Mouse (Mus musculus) ES-Bruce4 (cell line): ENCODE measurements around the gene Bpifb9b. TPM values are rescaled to one million over a fixed set of nuclear protein-coding genes. Genes with fewer than 3 reads are reported as not detected.
A peak's percentile ranks its signal among the peaks of the same experiment; 100 is the strongest.
"Not testable (repeated sequence)": the region's sequence is repeated elsewhere in the genome, so short reads cannot be mapped to it uniquely, and the experiment has no call there.

Experiments used
- H3K27ac ChIP-seq: 2 replicates; pipeline ENCODE4 v1.5.1; 2012; ENCODE audit warnings: low read length, inconsistent platforms; ENCODE audit not compliant: insufficient read depth
- H3K27me3 ChIP-seq: 2 replicates; pipeline ENCODE4 v1.6.1; 2012; ENCODE audit warnings: mild to moderate bottlenecking, low read length, inconsistent platforms; ENCODE audit not compliant: control insufficient read depth, poor library complexity, insufficient read depth, severe bottlenecking
- H3K36me3 ChIP-seq: 2 replicates; pipeline ENCODE4 v1.6.1; 2012; ENCODE audit warnings: inconsistent platforms, mild to moderate bottlenecking, low read length, moderate library complexity; ENCODE audit not compliant: control insufficient read depth, poor library complexity, insufficient read depth, severe bottlenecking
- H3K4me1 ChIP-seq: one replicate; pipeline ENCODE4 v1.8.1; 2011; ENCODE audit warnings: low read length; ENCODE audit not compliant: control insufficient read depth, insufficient read depth
- H3K4me3 ChIP-seq: 2 replicates; pipeline ENCODE4 v1.5.1; 2011; ENCODE audit warnings: low read depth, mild to moderate bottlenecking, low read length
- H3K9ac ChIP-seq: 2 replicates; pipeline ENCODE4 v1.6.1; 2012; ENCODE audit warnings: low read depth, mild to moderate bottlenecking, inconsistent platforms; ENCODE audit not compliant: poor library complexity, severe bottlenecking
- H3K9me3 ChIP-seq: replicated peaks from 2 replicates; pipeline ENCODE4 v1.6.1; 2012; ENCODE audit warnings: mild to moderate bottlenecking, low read length, inconsistent platforms; ENCODE audit not compliant: control insufficient read depth, poor library complexity, insufficient read depth, severe bottlenecking
- CTCF ChIP-seq: IDR thresholded peaks from one replicate; pipeline ENCODE4 v1.8.1; 2011; ENCODE audit warnings: low read depth, low read length
- EP300 ChIP-seq: IDR thresholded peaks from 2 replicates; pipeline ENCODE4 v1.6.1; 2011; ENCODE audit warnings: low read depth, low read length; ENCODE audit not compliant: insufficient read depth
- POLR2A ChIP-seq: IDR thresholded peaks from one replicate; pipeline ENCODE4 v1.8.1; 2011; ENCODE audit warnings: low read length; ENCODE audit not compliant: insufficient read depth
- polyA plus RNA-seq: library from polyadenylated mRNA; stranded (reverse); fragments of >200 nt; gene quantifications from 2 replicates; pipeline ENCODE4 v1.2.4, GENCODE M21; 2011; ENCODE audit warnings: low read depth; ENCODE audit not compliant: missing spikeins, insufficient read depth, insufficient read length

Bpifb9b gene
- polyA plus RNA-seq, 1 experiment = not detected

- TF ChIP-seq CTCF (no peak), POLR2A (no peak), EP300 (no peak)
- Histone ChIP-seq H3K27me3 (no peaks in the 10 kb centered on the region), H3K9ac (no peak overlapping the region), H3K9me3 (no peaks in the 10 kb centered on the region), H3K4me1 (no peaks in the 10 kb centered on the region), H3K27ac (no peak overlapping the region), H3K36me3 (no peaks in the 10 kb centered on the region), H3K4me3 (no peak overlapping the region)
These were observed 5.3 kb upstream of the Bpifb9b start for GRCm38 (mm10) chr2:154301763-154302162.

GRCm38 (mm10) chr2:154304604-154305003 lies 2.4 kb upstream of the Bpifb9b start:
- H3K4me1 ChIP-seq, H3K4me3 ChIP-seq, H3K9ac ChIP-seq, H3K36me3 ChIP-seq, H3K27ac ChIP-seq, H3K27me3 ChIP-seq, H3K9me3 ChIP-seq: not testable (repeated sequence)

GRCm38 (mm10) chr2:154313771-154314170 lies 6.7 kb downstream of the Bpifb9b start:
- not testable (repeated sequence) for H3K36me3 ChIP-seq, H3K27me3 ChIP-seq, H3K4me1 ChIP-seq, H3K9me3 ChIP-seq, H3K27ac ChIP-seq, H3K4me3 ChIP-seq, H3K9ac ChIP-seq

- Histone ChIP-seq H3K4me3 (no peak overlapping the region), H3K27me3 (no peaks in the 10 kb centered on the region), H3K9me3 (no peaks in the 10 kb centered on the region), H3K27ac (no peak overlapping the region), H3K9ac (no peak overlapping the region), H3K36me3 (no peaks in the 10 kb centered on the region), H3K4me1 (no peaks in the 10 kb centered on the region)
- TF ChIP-seq POLR2A = no peak
- TF ChIP-seq EP300 = no peak
- TF ChIP-seq CTCF = no peak
These were observed 19.8 kb downstream of the Bpifb9b start for GRCm38 (mm10) chr2:154326852-154327251.

GRCm38 (mm10) chr2:154335572-154335971 lies 28.5 kb downstream of the Bpifb9b start:
- Histone ChIP-seq H3K9me3 (no peaks in the 10 kb centered on the region), H3K27ac (peak overlapping the region; percentile 17), H3K9ac (0 out of 2 replicates have a peak overlapping the region, but pooled peaks have one; percentile 8), H3K36me3 (no peaks in the 10 kb centered on the region), H3K4me3 (no peak overlapping the region), H3K27me3 (no peaks in the 10 kb centered on the region), H3K4me1 (peaks cover 3% of the 10 kb centered on the region)
- TF ChIP-seq POLR2A (no peak), CTCF (no peak), EP300 (peak; percentile 56; the same call in 1 of the 2 replicates)

GRCm38 (mm10) chr2:154338161-154338560 lies 31.1 kb downstream of the Bpifb9b start:
- Histone ChIP-seq H3K4me3 (no peak overlapping the region), H3K36me3 (peaks cover 5% of the 10 kb centered on the region; the same call in 1 of the 2 replicates), H3K9me3 (no peaks in the 10 kb centered on the region), H3K27me3 (no peaks in the 10 kb centered on the region), H3K9ac (peak overlapping the region; percentile 44; the same call in 1 of the 2 replicates), H3K4me1 (peaks cover 3% of the 10 kb centered on the region), H3K27ac (peak overlapping the region; percentile 96)
- no peak for TF ChIP-seq CTCF
- no peak for TF ChIP-seq EP300
- no peak for TF ChIP-seq POLR2A

GRCm38 (mm10) chr2:154339356-154339755 lies 32.3 kb downstream of the Bpifb9b start:
- peaks cover 8% of the 10 kb centered on the region for H3K36me3 ChIP-seq
- peaks cover 3% of the 10 kb centered on the region for H3K4me1 ChIP-seq
- no peaks in the 10 kb centered on the region for H3K27me3 ChIP-seq
- H3K27ac ChIP-seq = peak overlapping the region; percentile 92
- no peak overlapping the region for H3K4me3 ChIP-seq
- H3K9me3 ChIP-seq = no peaks in the 10 kb centered on the region
- TF ChIP-seq EP300 = no peak
- no peak for TF ChIP-seq POLR2A
- peak overlapping the region; percentile 40 for H3K9ac ChIP-seq
